Mouse (Mus musculus) CH12.LX (cell line): ENCODE measurements around the gene Plcb2.

Source experiments
- EP300 ChIP-seq: IDR thresholded peaks from 2 replicates; pipeline ENCODE4 v1.6.1; 2011; ENCODE audit warnings: low read length, improper control_type of control experiment
- USF2 ChIP-seq: conservative IDR thresholded peaks from 2 replicates; pipeline ENCODE4 v1.6.1; 2011; ENCODE audit warnings: low read depth, low read length, improper control_type of control experiment

DNA sequence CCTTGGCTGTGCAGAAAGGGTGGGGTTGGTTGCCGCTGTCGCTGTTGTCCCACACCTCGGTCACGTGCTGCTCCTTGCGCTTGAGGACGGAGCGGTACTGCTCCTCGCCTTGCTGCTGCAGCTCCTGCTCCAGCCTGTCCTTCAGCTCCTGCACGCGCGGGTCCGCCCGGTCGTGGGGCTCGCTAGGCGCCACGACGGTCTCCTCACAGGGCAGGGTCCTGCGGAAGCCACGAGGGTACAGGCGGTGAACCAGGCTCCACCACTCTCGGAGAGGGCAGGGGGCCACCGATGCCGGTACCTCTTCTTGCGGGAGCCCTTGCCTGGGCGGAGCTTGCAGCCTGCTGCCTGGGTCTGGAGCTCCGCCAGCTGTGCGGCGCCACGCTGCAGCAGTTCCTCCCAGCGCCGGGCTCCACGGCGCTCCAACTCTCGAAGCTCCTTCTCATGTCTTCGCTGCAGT, 17.2 kb downstream of the Plcb2 start:
- TF ChIP-seq EP300 (no peak), USF2 (no peak)
